Mouse (Mus musculus) forebrain, embryonic 11.5 days (tissue): ENCODE results near the gene Tns4. TPM values are rescaled to one million over a fixed set of nuclear protein-coding genes. Genes with fewer than 3 reads are reported as not detected.

Experiments
- ATAC-seq: fragments of 200-750 bp; cut with Nextera tagmentation; replicated peaks from 2 replicates; pipeline ENCODE4 v1.8.0; 2017; ENCODE audit warnings: moderate TSS enrichment; ENCODE audit not compliant: low FRiP score
- DNase-seq: peaks from one replicate; pipeline ENCODE4 v3.0.0-alpha.2; 2017; ENCODE audit warnings: low spot score
- H3K27ac ChIP-seq: fragments of 300-500 bp; sonication (generic); 2 replicates; pipeline ENCODE4 v1.5.1; 2014; ENCODE audit warnings: low read depth, low read length
- H3K27me3 ChIP-seq: fragments of 300-500 bp; sonication (generic); 2 replicates; pipeline ENCODE4 v1.6.1; 2014; ENCODE audit warnings: mild to moderate bottlenecking, low read length, mixed read lengths; ENCODE audit not compliant: control insufficient read depth, insufficient read depth
- H3K36me3 ChIP-seq: fragments of 300-500 bp; sonication (generic); 2 replicates; pipeline ENCODE4 v1.6.1; 2014; ENCODE audit warnings: mild to moderate bottlenecking, low read length, moderate library complexity, mixed read lengths; ENCODE audit not compliant: control insufficient read depth, insufficient read depth
- H3K4me1 ChIP-seq: fragments of 300-500 bp; sonication (generic); replicated peaks from 2 replicates; pipeline ENCODE4 v1.6.1; 2014; ENCODE audit warnings: low read length, mixed read lengths; ENCODE audit not compliant: control insufficient read depth, insufficient read depth
- H3K4me2 ChIP-seq: fragments of 300-500 bp; sonication (generic); 2 replicates; pipeline ENCODE4 v1.6.1; 2014; ENCODE audit warnings: low read depth, mild to moderate bottlenecking, low read length, moderate library complexity, mixed read lengths; ENCODE audit not compliant: severe bottlenecking
- H3K4me3 ChIP-seq: fragments of 300-500 bp; sonication (generic); 2 replicates; pipeline ENCODE4 v1.5.1; 2014; ENCODE audit warnings: low read depth, low read length
- H3K9ac ChIP-seq: fragments of 300-500 bp; sonication (generic); 2 replicates; pipeline ENCODE4 v1.6.1; 2014; ENCODE audit warnings: low read length
- H3K9me3 ChIP-seq: fragments of 300-500 bp; sonication (generic); 2 replicates; pipeline ENCODE4 v1.6.1; 2016; ENCODE audit warnings: low read length, mixed read lengths; ENCODE audit not compliant: control insufficient read depth
- WGBS: fragments of 180-500 bp; shearing (Covaris S2); extraction: QIAGEN DNeasy Blood & Tissue Kit; methylation state at CpG from one replicate; pipeline ENCODE4 v1.1.7; 2014; 5-methylcytosine and 5-hydroxymethylcytosine counted together
- polyA plus RNA-seq: library from polyadenylated mRNA; unstranded; fragments of >200 nt; fragmentation: Nextera tagmentation; extraction: Ambion mirVana; gene quantifications from 2 replicates; pipeline ENCODE4 v1.2.1, GENCODE M21; 2014

The Tns4 gene
- polyA plus RNA-seq, 1 experiment from 2014 or later: 0.65 TPM

DNA sequence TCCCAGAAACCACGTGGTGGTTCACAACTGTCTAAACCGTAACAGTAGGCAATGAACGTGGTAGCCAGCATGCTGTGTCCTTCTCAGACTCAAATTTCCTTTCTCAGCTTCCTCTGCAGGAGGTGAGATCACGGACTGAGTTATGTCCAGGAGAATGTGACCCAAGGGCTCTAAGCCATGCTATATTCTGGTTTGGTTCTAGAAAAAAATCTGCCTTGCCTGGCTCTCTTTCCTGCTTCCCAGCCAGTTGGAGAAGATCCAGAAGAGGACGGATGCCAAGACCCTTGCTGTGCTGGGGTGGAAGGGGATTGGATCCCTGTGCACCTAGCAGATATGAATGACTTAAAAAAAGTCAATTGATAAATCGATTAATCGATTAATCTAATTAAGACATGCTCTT is 10.4 kb upstream of the Tns4 start:
- H3K27ac ChIP-seq: no peak overlapping the region
- DNase-seq: no peak
- WGBS: 86% methylated on average over 7 of the region's 7 CpGs

DNA sequence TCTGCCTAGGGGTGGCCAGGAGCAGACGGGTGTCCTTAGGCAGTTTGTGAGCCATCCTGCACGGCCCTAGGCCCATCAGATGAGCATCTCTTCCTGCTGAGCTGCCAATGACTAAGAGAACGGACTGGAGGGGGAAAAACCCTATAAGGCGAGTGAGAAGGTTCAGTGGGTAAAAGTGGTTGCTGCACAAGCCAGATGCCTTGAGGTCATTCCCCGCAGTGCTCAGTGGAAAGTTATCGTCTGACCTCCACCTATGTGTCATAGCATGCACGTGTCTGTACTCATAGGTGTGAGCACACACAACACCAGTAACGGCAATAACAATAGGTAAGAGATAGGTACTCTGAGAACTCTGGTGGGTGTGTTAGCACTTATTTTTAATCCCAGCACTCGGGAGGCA is 9.8 kb upstream of the Tns4 start:
- Histone ChIP-seq H3K9me3 (no peaks in the 10 kb centered on the region), H3K4me1 (0 out of 2 replicates have a peak, but pooled peaks cover 3% of the 10 kb centered on the region), H3K9ac (no peak overlapping the region), H3K4me2 (no peak overlapping the region), H3K27ac (no peak overlapping the region), H3K4me3 (no peak overlapping the region), H3K36me3 (no peaks in the 10 kb centered on the region), H3K27me3 (no peaks in the 10 kb centered on the region)
- no peak for ATAC-seq
- DNase-seq: no peak
- WGBS: 88% methylated on average over 9 of the region's 9 CpGs

More for the DNA sequence above, 10.4 kb upstream of the Tns4 start:
- Histone ChIP-seq H3K36me3 (no peaks in the 10 kb centered on the region), H3K27me3 (no peaks in the 10 kb centered on the region), H3K9ac (no peak overlapping the region), H3K9me3 (no peaks in the 10 kb centered on the region), H3K4me1 (0 out of 2 replicates have a peak, but pooled peaks cover 3% of the 10 kb centered on the region), H3K4me3 (no peak overlapping the region), H3K4me2 (no peak overlapping the region)
- no peak for ATAC-seq

DNA sequence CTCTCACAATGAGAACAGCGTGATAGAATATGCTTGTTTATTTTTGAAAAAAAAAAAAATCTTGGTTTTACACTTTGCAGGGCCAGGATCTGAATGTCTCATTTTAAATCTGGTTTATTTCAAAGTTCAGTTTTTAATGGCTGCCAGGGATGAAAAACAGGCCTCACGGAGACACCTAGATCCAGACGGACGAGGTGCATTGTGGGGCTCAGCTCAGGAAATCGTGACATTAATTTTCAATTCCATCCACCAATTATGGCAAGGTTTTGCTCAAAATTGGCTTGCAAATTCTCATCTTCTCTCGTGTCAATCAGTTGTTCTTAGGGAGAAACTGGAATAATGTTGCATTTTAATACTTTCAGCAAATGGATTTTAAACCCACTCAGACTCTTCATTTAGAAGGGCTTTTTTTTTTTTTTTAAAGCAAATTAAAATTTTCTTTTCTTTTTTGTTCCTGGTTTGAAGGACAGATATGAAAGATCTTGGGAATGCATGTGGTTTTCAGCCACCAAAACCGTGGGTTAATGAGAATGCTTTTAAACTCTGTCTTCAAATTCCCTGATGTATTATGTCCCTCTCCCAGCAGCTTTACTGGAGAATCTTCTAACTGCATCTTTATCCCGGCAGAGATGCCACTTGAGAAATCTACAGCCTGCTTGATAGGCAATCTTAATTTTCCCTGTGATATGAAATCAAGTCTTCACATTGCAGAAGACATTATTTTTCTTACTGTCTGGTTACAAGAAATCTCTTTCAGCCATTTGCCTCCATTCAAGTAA is 8.1 kb upstream of the Tns4 start:
- Histone ChIP-seq H3K4me1 (no peaks in the 10 kb centered on the region), H3K9ac (no peak overlapping the region), H3K27ac (no peak overlapping the region), H3K9me3 (no peaks in the 10 kb centered on the region), H3K36me3 (no peaks in the 10 kb centered on the region), H3K4me3 (no peak overlapping the region), H3K4me2 (no peak overlapping the region), H3K27me3 (no peaks in the 10 kb centered on the region)
- ATAC-seq: no peak
- no peak for DNase-seq
- WGBS: 81% methylated on average over 8 of the region's 8 CpGs

DNA sequence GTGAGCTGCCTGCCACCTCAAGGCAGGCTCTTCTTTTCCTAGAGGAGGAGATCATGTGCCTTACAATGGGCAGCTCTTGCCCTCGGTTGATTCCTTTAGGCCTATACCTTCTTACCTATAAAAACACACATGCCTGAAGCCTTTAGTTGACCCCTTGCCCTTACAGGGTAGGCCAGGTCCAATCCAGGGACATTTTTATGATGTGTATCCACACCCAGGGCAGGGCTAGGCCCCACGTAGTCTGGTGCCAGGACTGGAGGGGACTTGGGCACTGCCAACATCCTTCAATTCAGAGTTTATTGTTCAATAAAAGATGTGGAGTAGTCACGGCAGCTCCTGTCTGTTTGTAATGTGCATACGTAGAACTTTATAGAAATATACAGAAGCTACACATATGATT is 7.3 kb upstream of the Tns4 start:
- DNase-seq (no peak), ATAC-seq (no peak)
- no peaks in the 10 kb centered on the region for H3K36me3 ChIP-seq
- H3K4me1 ChIP-seq: no peaks in the 10 kb centered on the region
- H3K9me3 ChIP-seq: no peaks in the 10 kb centered on the region
- no peaks in the 10 kb centered on the region for H3K27me3 ChIP-seq
- 78% methylated on average over 4 of the region's 4 CpGs for WGBS
- H3K9ac ChIP-seq: no peak overlapping the region
- no peak overlapping the region for H3K27ac ChIP-seq
- no peak overlapping the region for H3K4me2 ChIP-seq
- H3K4me3 ChIP-seq: no peak overlapping the region

DNA sequence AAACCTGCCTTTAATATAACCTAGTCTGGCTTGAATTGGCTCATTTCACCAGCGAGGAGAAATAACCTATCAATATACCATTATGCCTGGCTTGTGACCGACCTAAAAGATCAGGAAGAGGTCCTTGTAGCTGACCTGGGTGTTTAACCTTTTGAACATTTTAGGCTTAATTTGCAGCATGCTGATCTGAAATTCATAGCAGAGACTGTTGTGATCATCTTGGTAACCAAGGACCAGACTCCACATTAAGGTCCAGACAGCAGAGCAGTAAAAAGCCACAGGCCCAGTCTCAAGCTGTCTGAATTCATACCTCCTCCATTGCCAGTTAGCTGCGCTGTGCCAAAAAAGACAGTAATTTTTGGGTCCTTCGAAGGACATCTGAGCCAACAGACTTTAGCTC is 6.7 kb upstream of the Tns4 start:
- ATAC-seq: no peak
- H3K9ac ChIP-seq: no peak overlapping the region
- H3K4me3 ChIP-seq: no peak overlapping the region
- no peaks in the 10 kb centered on the region for H3K9me3 ChIP-seq
- H3K4me1 ChIP-seq: no peaks in the 10 kb centered on the region
- H3K27ac ChIP-seq: no peak overlapping the region
- 73% methylated on average over 4 of the region's 4 CpGs for WGBS
- H3K36me3 ChIP-seq: no peaks in the 10 kb centered on the region
- no peak overlapping the region for H3K4me2 ChIP-seq
- no peak for DNase-seq
- no peaks in the 10 kb centered on the region for H3K27me3 ChIP-seq

DNA sequence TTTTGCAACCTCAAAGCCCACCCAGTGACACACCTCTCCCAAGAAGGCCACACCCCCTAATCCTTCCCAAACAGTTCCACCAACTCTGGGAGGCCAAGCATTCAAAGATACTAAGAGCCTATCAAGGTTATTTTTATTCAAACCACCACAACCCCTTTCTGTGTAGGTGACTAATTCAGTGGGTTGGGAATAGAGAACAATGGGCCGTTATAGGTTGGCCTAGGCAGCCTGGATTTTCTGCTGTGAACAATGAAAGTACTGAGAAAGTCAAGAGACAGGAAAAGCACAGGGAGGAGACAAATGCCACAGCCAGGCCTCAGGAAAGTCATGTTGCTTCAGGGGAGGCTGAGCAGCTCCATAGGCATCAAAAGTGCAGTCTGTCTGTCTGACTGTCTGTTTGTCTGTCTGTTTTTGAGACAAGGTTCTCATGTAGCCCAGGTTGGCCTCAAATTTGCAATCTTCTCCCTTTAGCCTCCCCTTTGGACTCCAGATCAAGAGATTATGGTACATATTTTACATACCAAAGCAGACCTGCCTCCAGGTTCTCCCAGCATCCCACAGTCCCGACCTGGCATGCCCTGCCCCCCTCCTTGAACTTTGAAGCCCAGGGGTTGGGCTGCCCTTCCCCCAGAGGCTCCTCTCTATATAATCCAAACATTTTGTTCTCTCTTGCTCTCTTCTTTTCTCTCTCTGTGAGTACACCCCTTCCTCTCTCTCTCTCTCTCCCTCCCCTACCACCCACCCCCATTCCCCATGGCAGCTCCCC is 6.0 kb upstream of the Tns4 start:
- Histone ChIP-seq H3K27me3 (no peaks in the 10 kb centered on the region), H3K36me3 (no peaks in the 10 kb centered on the region), H3K27ac (no peak overlapping the region), H3K4me3 (no peak overlapping the region), H3K4me1 (no peaks in the 10 kb centered on the region), H3K9me3 (no peaks in the 10 kb centered on the region), H3K4me2 (no peak overlapping the region), H3K9ac (no peak overlapping the region)
- ATAC-seq: no peak
- DNase-seq: no peak
- WGBS: 50% methylated on average over 2 of the region's 2 CpGs

DNA sequence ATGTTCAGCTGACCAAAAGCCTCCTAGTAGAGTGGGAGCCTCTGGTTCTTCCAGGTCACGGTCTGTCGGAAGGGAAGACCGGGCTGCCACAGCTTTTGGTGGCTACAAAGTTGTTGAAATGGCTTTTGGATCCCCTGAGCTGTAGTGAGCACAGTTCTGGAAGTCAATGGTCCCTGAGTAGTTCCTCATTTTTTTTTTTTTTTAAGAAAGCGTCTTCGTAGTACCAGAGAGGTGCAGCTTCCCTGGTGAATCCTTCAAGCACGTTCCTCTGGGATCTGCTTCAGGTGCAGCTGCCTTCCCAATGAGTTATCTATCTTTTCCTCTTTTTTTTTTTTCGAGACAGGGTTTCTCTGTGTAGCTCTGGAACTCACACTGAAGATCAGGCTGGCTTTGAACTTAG is 4.6 kb upstream of the Tns4 start:
- WGBS: 89% methylated on average over 7 of the region's 7 CpGs
- H3K27me3 ChIP-seq: no peaks in the 10 kb centered on the region
- DNase-seq: no peak

DNA sequence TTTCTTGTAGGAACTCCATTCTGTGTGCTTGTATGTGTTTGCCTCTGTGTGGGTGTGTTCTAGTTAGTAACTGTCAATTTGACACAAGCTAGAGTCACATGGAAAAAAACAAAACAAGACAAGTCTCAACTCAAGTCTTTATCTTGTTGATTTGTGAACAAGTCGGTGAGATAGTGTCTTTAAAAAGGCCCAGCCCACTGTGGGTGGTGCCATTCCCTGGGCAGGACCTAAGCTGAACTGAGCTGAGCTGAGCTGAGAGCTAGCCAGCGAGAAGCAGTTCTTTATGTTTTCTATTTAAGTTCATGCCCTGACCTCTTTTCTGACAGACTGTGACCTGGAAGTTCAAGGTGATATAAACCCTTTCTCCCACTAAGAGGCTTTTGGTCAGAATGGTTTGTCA is 2.6 kb upstream of the Tns4 start:
- H3K9me3 ChIP-seq: no peaks in the 10 kb centered on the region
- 76% methylated on average over 2 of the region's 2 CpGs for WGBS
- H3K4me2 ChIP-seq: no peak overlapping the region
- H3K4me1 ChIP-seq: no peaks in the 10 kb centered on the region
- no peaks in the 10 kb centered on the region for H3K36me3 ChIP-seq
- DNase-seq (no peak), ATAC-seq (no peak)
- H3K9ac ChIP-seq: no peak overlapping the region
- no peaks in the 10 kb centered on the region for H3K27me3 ChIP-seq
- no peak overlapping the region for H3K27ac ChIP-seq
- no peak overlapping the region for H3K4me3 ChIP-seq

More for the DNA sequence above, 4.6 kb upstream of the Tns4 start:
- Histone ChIP-seq H3K27ac (no peak overlapping the region), H3K9me3 (no peaks in the 10 kb centered on the region), H3K9ac (no peak overlapping the region), H3K4me1 (no peaks in the 10 kb centered on the region), H3K4me3 (no peak overlapping the region), H3K36me3 (no peaks in the 10 kb centered on the region), H3K4me2 (no peak overlapping the region)
- ATAC-seq: no peak
